Mouse (Mus musculus): ENCODE measurements at regions not wholly inside any gene's neighbourhood (a gene's known extent, or its start where the extent isn't known, plus 50 kb on each side); places are given as distances from the start of the nearest gene placed in this dataset.

DNA sequence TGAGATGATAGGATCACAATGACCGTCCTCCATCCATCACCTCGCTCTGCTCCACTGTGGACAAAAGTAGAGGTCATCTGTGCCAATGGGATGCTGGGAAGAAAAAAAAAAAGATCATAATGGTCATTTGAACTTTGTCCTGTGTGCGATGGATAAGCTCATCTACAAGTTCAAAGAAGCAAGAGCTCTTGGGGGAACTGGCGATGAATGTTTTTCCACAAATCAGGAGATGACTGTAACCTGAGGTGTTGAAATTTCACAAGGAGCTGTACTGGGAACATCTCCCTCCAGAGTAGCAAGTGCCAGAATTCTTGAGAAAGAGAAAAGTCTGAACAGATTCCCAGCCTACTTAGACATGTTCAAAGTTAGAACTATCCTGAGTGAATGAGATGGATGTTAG, 287.0 kb downstream of the Tns3 start:
- no peak for DNase-seq

- peak; percentile 68 to 73 for DNase-seq
These were observed 298.8 kb downstream of the Tns3 start for GRCm38 (mm10) chr11:8365545-8365944.

DNA sequence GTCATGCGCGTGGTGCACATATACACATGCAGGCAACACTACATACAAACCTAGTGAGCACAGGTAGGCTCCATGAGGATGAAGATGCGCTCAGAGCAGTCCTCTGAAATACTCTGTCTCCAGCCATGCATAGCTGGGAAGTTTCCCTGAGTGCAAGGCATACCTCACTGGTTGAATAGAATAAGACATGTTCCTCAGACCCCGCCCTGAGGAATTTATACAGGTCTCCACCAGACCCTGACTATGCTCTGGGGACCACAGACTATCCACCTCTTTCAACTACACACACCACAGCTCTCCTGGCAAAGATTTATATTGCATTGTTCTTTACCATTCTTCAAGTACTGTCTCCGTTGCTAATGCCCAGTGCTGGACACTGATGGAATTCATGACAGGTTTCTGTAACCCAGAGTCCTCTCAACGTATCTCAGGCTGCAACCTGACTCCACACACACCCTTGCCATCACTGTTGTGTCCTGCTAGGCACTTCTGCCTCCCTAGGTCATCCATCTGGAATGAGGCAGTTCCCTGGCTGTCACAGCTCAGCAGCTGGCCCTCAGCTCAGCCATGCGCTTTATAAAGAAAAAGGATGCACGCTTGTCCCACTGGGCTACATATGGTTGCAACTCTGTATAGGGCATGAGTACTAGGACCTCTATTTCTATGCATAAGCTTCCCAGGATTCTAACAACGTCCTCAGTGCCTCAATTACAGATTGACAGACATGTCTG, 299.5 kb downstream of the Tns3 start:
- no peak for DNase-seq

DNA sequence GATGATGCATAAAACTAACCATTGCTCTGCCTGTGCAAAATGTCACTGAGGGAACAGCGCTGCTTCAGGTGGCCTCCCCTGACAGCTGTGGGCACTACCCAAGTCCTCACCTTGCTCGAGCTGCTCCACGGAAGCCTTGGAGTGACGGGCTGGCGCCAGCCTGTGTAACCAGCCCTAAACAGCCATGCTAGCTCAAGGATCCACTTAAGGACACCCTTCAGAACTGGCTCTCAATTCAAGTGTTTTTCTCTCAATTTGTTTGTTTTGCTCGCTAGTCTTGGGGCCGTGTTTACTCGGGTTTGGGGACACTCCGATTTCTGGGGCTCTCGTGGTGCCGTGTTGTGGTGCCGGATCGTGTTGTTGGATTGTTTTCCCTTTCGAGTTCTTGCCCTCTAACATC, 319.4 kb downstream of the Tns3 start:
- no peak for DNase-seq

DNA sequence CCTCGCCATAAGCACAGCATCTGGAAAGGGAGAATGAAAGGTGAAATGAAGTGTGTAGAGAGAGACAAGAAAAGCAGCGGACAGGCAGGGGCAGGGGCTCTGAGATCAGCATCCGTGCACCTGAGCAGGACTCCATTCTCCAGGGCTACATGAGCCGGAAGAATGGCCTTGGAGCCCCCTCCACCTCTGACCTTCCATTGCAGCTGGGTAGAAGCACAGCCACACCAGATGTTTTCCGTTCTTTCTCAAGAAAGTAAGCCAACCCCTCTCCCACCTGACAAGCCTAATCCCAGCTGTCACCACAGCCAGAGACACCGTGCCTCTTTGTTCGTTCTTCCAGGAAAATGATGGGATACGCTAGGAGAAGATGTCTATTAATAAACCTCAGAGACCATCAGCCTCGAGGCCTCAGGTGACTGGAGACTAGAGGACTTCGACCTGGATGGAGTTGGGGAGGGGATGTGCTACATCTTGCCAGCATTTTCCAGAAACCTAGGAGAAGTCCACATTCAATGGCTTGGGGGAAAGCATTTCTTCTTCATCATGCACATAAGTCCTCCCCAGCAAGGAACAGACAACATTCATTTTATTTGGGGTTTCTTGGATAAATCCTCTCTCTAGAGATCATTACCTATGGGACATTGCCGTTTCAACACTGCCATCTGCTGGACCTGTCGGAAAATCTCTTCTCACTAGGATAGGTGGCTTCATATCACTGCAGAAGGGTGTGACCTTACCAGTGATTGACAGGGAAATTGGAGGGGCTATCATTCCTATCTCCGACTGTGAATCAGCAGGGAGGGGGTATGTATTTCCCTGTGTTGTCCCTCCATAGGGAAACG, 361.8 kb downstream of the Tns3 start:
- peak; percentile 36 to 51 for DNase-seq

- no peak for DNase-seq
These were observed 366.9 kb downstream of the Tns3 start for GRCm38 (mm10) chr11:8297462-8297861.

- no peak for DNase-seq
These were observed 370.9 kb downstream of the Tns3 start for GRCm38 (mm10) chr11:8293322-8294014.

DNA sequence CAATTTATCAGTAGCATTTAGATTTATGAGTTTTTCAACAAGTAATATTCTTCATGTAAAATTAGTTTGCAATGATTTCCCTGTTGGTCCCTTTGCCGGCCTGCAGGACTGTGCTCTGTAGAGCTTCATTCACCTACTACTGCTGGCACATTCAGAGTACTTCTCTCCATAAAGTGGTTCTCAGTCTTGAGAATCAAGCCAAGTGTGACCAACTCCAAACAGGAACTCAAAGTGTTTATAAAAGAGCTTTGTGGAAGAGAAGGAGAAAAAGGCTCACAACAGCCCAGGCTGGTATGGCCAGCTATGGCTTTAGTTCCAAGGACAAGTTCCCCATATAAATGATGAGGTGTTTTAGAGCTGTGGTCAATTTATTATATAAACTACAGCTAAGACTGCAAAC, 379.1 kb downstream of the Tns3 start:
- DNase-seq, result no peak

GRCm38 (mm10) chr11:8275203-8275602, 389.1 kb downstream of the Tns3 start:
- DNase-seq, result no peak

DNA sequence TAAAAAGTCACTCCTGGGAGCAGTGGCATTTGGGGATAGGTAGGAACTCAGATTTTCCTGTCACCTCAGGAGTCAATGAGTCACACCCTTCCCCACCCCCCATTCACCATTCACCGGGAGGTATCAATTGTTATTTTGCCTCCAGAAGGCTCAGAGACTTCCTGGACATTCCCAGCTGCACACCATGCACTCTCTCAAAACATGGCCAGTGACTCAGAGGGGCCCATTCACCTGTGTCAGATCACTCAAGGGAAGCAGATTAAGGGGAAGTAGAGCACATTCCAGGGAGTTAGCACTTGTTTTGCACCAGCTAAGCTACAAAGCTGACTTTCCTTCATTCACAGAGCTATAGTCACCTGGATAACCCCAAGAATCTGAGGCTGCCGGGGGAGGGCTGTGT, 395.2 kb downstream of the Tns3 start:
- no peak for DNase-seq

DNA sequence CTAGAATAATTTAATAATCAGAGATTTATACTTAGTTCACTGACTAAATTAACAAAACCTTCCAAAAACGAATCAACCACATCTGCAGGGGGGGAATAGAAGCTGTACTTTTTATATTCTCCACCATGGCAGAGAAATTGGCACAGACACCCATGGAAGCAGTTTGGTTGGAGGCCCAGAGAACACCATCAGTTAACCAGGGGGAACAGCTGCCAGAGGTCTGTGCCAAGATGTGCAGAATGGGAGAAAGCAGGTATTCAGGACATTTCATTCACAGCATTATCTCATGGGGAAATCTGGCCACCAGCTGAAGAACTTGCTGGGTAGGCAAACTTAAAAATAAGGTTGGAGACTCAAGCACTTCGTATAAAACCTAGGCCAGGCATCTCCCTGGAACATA, 410.3 kb downstream of the Tns3 start:
- no peak for DNase-seq

DNA sequence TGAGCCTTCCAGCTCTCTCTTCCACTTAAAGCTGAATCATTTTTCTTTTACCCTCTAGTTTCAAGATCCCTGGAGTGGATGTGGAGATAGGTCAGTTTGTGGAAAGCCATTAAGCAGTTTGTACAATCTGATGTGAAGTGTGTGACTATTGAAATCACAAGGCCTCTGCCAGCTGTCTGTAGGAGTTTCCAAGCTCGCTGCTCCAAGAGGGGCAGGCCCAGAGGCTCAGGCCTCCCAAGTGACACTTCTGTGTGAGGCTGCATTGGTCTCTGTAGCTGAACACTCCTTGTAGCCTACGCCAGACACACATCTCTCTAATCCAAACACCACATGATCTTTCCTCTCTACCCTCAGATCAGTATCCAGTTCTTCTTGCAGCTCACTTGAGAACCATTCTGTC, 413.0 kb downstream of the Tns3 start:
- DNase-seq, result no peak

DNA sequence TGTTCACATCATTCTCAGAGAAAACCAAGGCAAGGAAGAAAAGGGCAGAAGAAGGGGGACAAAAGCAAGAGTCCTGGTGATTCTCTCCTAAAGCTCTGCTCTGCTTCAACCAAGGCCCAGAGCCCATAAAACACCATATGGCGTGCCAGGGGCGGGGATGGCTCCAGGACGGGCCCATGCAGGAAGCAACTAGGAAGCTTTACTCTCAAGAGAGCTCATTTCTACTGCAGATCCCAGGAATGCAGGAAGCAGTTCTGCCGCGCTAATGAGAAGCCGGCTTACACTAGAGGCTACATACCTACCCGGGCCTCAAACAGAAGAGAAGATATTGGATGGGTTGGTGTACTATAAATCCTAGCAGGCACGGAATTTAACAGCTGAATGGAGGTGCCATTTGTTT, 414.9 kb downstream of the Tns3 start:
- no peak for DNase-seq

DNA sequence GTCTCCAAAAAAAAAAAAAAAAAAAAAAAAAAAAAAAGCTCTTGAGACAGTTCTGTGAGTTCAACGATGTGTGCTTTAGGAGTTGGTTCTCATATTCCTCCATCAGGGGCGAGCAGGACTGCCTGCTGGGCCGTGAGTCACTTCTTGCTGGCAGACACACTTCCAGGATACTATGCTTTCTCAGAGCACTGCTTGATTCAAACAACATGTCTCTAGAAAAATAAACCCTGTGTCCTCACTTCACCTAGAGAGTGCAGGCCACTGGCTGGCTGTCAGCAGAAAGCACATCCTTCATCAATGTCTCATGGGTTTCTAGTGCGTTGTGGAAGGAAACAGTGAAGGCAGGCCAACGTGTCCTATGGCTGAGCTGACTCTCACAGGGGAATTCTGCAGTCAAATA, 416.8 kb downstream of the Tns3 start:
- DNase-seq, result peak in 1 of 2 experiments; percentile 11

- no peak for DNase-seq
These were observed 417.3 kb downstream of the Tns3 start for GRCm38 (mm10) chr11:8247024-8247423.

GRCm38 (mm10) chr11:8245408-8246003, 418.8 kb downstream of the Tns3 start:
- peak in 1 of 2 experiments; percentile 6 for DNase-seq

GRCm38 (mm10) chr11:8238498-8238897, 425.8 kb downstream of the Tns3 start:
- no peak for DNase-seq

GRCm38 (mm10) chr11:8237556-8237955, 426.8 kb downstream of the Tns3 start:
- no peak for DNase-seq

- peak; percentile 39 to 45 for DNase-seq
These were observed 428.3 kb downstream of the Tns3 start for GRCm38 (mm10) chr11:8236056-8236455.

- DNase-seq, result no peak
These were observed 431.6 kb downstream of the Tns3 start for GRCm38 (mm10) chr11:8232636-8233189.

DNA sequence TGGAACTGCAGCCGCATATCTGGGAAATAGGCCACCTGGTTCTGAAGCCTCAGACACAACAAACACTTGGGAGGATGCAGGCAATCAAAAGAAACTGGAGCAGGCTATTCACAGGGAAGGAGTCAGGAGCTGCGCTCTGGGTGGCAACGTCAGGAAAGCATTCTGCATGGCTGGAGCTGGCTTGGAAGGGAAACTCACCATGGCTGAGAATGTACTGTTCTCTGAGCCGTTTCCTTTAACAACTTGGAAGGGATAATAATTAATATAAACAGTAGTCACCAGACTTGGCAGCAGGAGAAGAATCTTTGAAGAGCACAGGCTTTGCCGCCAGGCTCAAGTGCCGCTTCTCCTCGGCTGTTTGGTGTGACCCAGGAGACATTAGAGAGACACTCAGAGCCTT, 434.5 kb downstream of the Tns3 start:
- no peak for DNase-seq

- DNase-seq, result no peak
These were observed 436.4 kb downstream of the Tns3 start for GRCm38 (mm10) chr11:8227772-8228425.

Data from adrenal gland, postnatal 36 days (tissue).